Mouse (Mus musculus) midbrain, embryonic 14.5 days (tissue): ENCODE results near the gene Psd. TPM values are rescaled to one million over a fixed set of nuclear protein-coding genes. Genes with fewer than 3 reads are reported as not detected.

ENCODE experiments used
- ATAC-seq: fragments of 200-750 bp; cut with Nextera tagmentation; 2 replicates; pipeline ENCODE4 v1.8.0; 2017; ENCODE audit warnings: moderate number of reproducible peaks, moderate library complexity; ENCODE audit not compliant: low FRiP score, low TSS enrichment
- DNase-seq: peaks from one replicate; pipeline ENCODE4 v3.0.0-alpha.2; 2015
- H3K27ac ChIP-seq: fragments of 300-500 bp; sonication (generic); replicated peaks from 2 replicates; pipeline ENCODE4 v1.5.1; 2014; ENCODE audit warnings: mild to moderate bottlenecking, low read depth, low read length, moderate library complexity
- H3K27me3 ChIP-seq: fragments of 300-500 bp; sonication (generic); 2 replicates; pipeline ENCODE4 v1.6.1; 2014; ENCODE audit warnings: low read length, control low read depth, mixed read lengths; ENCODE audit not compliant: control insufficient read depth, insufficient read depth
- H3K36me3 ChIP-seq: fragments of 300-500 bp; sonication (generic); 2 replicates; pipeline ENCODE4 v1.6.1; 2014; ENCODE audit warnings: low read length, control low read depth; ENCODE audit not compliant: control insufficient read depth, insufficient read depth
- H3K4me1 ChIP-seq: fragments of 300-500 bp; sonication (generic); 2 replicates; pipeline ENCODE4 v1.6.1; 2014; ENCODE audit warnings: mild to moderate bottlenecking, antibody characterized with exemption, low read length, control low read depth; ENCODE audit not compliant: control insufficient read depth, insufficient read depth
- H3K4me2 ChIP-seq: fragments of 300-500 bp; sonication (generic); 2 replicates; pipeline ENCODE4 v1.6.1; 2014; ENCODE audit warnings: mild to moderate bottlenecking, low read length, moderate library complexity
- H3K4me3 ChIP-seq: fragments of 300-500 bp; sonication (generic); replicated peaks from 2 replicates; pipeline ENCODE4 v1.5.1; 2014; ENCODE audit warnings: low read depth, low read length
- H3K9ac ChIP-seq: fragments of 300-500 bp; sonication (generic); replicated peaks from 2 replicates; pipeline ENCODE4 v1.6.1; 2014; ENCODE audit warnings: mild to moderate bottlenecking, low read length, moderate library complexity
- H3K9me3 ChIP-seq: fragments of 300-500 bp; sonication (generic); 2 replicates; pipeline ENCODE4 v1.6.1; 2016; ENCODE audit warnings: low read length, control low read depth, mixed read lengths; ENCODE audit not compliant: control insufficient read depth
- WGBS: fragments of 180-500 bp; shearing (Covaris S2); extraction: QIAGEN DNeasy Blood & Tissue Kit; methylation state at CpG from one replicate; pipeline ENCODE4 v1.1.7; 2014; 5-methylcytosine and 5-hydroxymethylcytosine counted together
- polyA plus RNA-seq: library from polyadenylated mRNA; unstranded; fragments of >200 nt; fragmentation: Nextera tagmentation; extraction: Ambion mirVana; gene quantifications from 2 replicates; pipeline ENCODE4 v1.2.1, GENCODE M21; 2014

The Psd gene
- polyA plus RNA-seq, 1 experiment from 2014 or later = 112 TPM

- DNase-seq (no peak), ATAC-seq (no peak)
- H3K27me3 ChIP-seq = no peaks in the 10 kb centered on the region
- H3K36me3 ChIP-seq = peaks cover 28% of the 10 kb centered on the region
- no peaks in the 10 kb centered on the region for H3K9me3 ChIP-seq
- 93% methylated on average over 3 of the region's 3 CpGs for WGBS
- no peak overlapping the region for H3K4me3 ChIP-seq
- H3K4me2 ChIP-seq = no peak overlapping the region
- H3K4me1 ChIP-seq = peaks cover 18% of the 10 kb centered on the region
- no peak overlapping the region for H3K27ac ChIP-seq
- no peak overlapping the region for H3K9ac ChIP-seq
These were observed 5.0 kb upstream of the Psd start for GRCm38 (mm10) chr19:46331936-46332335.

DNA sequence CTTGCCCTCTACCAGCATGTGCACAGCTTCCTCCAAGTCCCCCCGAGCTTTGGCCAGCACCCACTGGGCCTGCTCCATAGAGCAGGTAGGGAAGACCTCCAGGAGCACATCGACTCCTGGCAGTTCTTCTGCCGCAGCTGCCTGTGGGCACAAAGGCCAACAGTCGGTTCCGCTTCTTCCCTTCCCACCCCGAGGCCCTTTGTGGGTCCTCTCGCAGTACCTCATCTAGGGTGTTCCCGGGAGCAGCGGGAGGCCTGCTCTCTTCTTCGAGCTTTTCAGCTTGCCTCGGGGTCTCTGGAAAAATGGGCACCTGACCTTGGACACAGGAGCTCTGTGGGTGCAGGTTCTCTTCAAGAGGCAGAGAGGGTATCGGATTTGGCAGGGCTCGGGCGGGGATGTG is 4.4 kb upstream of the Psd start:
- Histone ChIP-seq H3K9ac (no peak overlapping the region), H3K27me3 (no peaks in the 10 kb centered on the region), H3K4me3 (no peak overlapping the region), H3K27ac (no peak overlapping the region), H3K4me2 (no peak overlapping the region), H3K36me3 (peaks cover 28% of the 10 kb centered on the region), H3K4me1 (peaks cover 18% of the 10 kb centered on the region), H3K9me3 (no peaks in the 10 kb centered on the region)
- DNase-seq (no peak), ATAC-seq (no peak)
- 94% methylated on average over 14 of the region's 14 CpGs for WGBS

- Histone ChIP-seq H3K9me3 (no peaks in the 10 kb centered on the region), H3K27ac (no peak overlapping the region), H3K9ac (no peak overlapping the region), H3K4me3 (no peak overlapping the region), H3K27me3 (no peaks in the 10 kb centered on the region), H3K4me1 (peaks cover 18% of the 10 kb centered on the region), H3K36me3 (peaks cover 28% of the 10 kb centered on the region), H3K4me2 (no peak overlapping the region; the same call in 1 of the 2 replicates)
- ATAC-seq (no peak), DNase-seq (no peak)
- 93% methylated on average over 12 of the region's 12 CpGs for WGBS
These were observed 3.7 kb upstream of the Psd start for GRCm38 (mm10) chr19:46330696-46331095.

- Histone ChIP-seq H3K27me3 (no peaks in the 10 kb centered on the region), H3K27ac (no peak overlapping the region), H3K36me3 (peaks cover 28% of the 10 kb centered on the region), H3K4me3 (peak overlapping the region; percentile 67; the same call in 1 of the 2 replicates), H3K4me2 (peak overlapping the region; percentile 99), H3K9ac (no peak overlapping the region), H3K9me3 (no peaks in the 10 kb centered on the region), H3K4me1 (peaks cover 22% of the 10 kb centered on the region)
- DNase-seq = peak; percentile 86
- WGBS = 5% methylated on average over 16 of the region's 16 CpGs
- ATAC-seq = no peak
These were observed 3.0 kb upstream of the Psd start for GRCm38 (mm10) chr19:46329951-46330350.

GRCm38 (mm10) chr19:46329031-46329641 is 2.2 kb upstream of the Psd start:
- Histone ChIP-seq H3K36me3 (peaks cover 28% of the 10 kb centered on the region), H3K9ac (peak overlapping the region; percentile 61), H3K4me3 (peak overlapping the region; percentile 67), H3K4me1 (peaks cover 25% of the 10 kb centered on the region), H3K9me3 (no peaks in the 10 kb centered on the region), H3K27ac (peak overlapping the region; percentile 97), H3K27me3 (no peaks in the 10 kb centered on the region), H3K4me2 (peak overlapping the region; percentile 99)
- no peak; the same call in 1 of the 2 replicates for ATAC-seq
- 2% methylated on average over 54 of the region's 54 CpGs for WGBS
- no peak for DNase-seq

GRCm38 (mm10) chr19:46328081-46329030 is 1.4 kb upstream of the Psd start, which contains the start of gene Fbxl15:
Fbxl15 (plus strand) TSS chr19:46328184.
- peak within 1 kb of the TSS; percentile 99 for H3K4me2 ChIP-seq
- DNase-seq (peak; percentile 98), ATAC-seq (peak; percentile 86)
- no peaks in the 10 kb centered on the region for H3K9me3 ChIP-seq
- peaks cover 28% of the 10 kb centered on the region for H3K4me1 ChIP-seq
- no peaks in the 10 kb centered on the region for H3K27me3 ChIP-seq
- H3K36me3 ChIP-seq = peaks cover 28% of the 10 kb centered on the region
- peak within 1 kb of the TSS; percentile 61 for H3K9ac ChIP-seq
- WGBS = under 1% methylated on average over 81 of the region's 81 CpGs
- peak within 1 kb of the TSS; percentile 67 for H3K4me3 ChIP-seq
- peak within 1 kb of the TSS; percentile 97 for H3K27ac ChIP-seq

GRCm38 (mm10) chr19:46327531-46328064 is 642 bp upstream of the Psd start:
- Histone ChIP-seq H3K4me1 (peaks cover 32% of the 10 kb centered on the region), H3K27me3 (no peaks in the 10 kb centered on the region), H3K36me3 (peaks cover 31% of the 10 kb centered on the region), H3K9ac (peak overlapping the region; percentile 61), H3K27ac (peak overlapping the region; percentile 97), H3K4me2 (peak overlapping the region; percentile 99), H3K9me3 (no peaks in the 10 kb centered on the region), H3K4me3 (peak overlapping the region; percentile 67)
- DNase-seq = no peak
- no peak for ATAC-seq
- 29% methylated on average over 14 of the region's 14 CpGs for WGBS

DNA sequence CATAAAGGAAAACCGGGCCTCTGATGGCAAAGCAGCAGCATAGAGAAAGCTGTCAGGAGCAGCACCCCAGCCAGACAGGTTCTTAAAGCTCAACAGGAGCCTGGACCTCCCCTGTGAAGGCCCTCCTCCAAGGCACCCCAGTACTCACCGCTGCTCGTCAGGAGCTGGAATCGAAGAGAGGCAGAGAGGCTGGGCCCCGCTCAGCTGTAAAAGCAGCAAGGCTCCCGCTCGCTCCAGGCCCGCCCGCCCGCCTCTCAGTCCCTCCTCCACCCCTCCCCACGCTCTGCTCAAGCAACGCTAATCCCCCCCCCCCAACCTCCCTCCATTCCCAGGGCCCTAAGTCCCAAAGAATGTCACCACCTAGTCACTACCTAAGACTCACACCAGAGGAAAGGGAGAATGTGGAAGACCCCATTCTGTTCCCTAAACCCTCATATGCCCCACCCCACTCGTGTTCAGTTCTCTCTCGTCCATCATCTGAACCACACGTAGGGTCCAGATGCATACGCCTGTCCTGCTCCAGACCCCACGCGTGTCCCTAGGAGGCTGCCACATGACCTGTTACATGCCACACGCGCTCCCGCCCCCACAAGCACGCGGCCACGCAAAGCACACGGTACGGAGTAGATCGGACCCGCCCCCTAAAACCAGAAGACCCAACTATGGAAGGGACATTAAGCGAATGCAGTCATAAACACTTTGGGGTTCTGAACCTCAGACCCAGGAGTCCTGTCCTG is 769 bp downstream of the Psd start:
- no peak for ATAC-seq

More for the DNA sequence above, 769 bp downstream of the Psd start:
- Histone ChIP-seq H3K27me3 (no peaks in the 10 kb centered on the region), H3K27ac (peak overlapping the region; percentile 97), H3K4me1 (peaks cover 46% of the 10 kb centered on the region), H3K36me3 (peaks cover 16% of the 10 kb centered on the region), H3K9me3 (no peaks in the 10 kb centered on the region), H3K4me3 (peak overlapping the region; percentile 67), H3K9ac (peak overlapping the region; percentile 38), H3K4me2 (peak overlapping the region; percentile 99)
- WGBS = 3% methylated on average over 29 of the region's 29 CpGs
- peak; percentile 72 for DNase-seq
